Comparison of ENCODE assay signal across 21 mouse cellular contexts in genomic region chr6:89265296-89265695, GRCm38 (mm10).
DNase-seq lines count a peak whose midpoint lies in the region; ATAC-seq and TF ChIP-seq lines count a peak whose summit lies in the region.
"Had no signal": no experiment of that assay in that cellular context is flagged by ENCODE, and none has a peak within 500 bp of the region (broad histone marks: within the 10 kb centered on the region; RNA-seq: fewer than 3 reads in every experiment).

No protein-coding gene starts in this region.

- peak; percentile 43 for ATAC-seq in activated CD4-positive, CD25-positive, alpha-beta regulatory T cell, adult 4 months
- ATAC-seq in megakaryocyte, adult 5-6 weeks (ENCODE audit: poor library complexity, severe bottlenecking): peak; percentile 43; the same call in 1 of the 2 replicates
- ATAC-seq: forebrain, embryonic 13.5 days; forebrain, postnatal 0 days; hindbrain, postnatal 0 days had no signal

- peak; percentile 16 for DNase-seq in thymus, postnatal 0 days (ENCODE audit: low spot score)
- DNase-seq in thymus, postnatal 10 days (ENCODE audit: low spot score in 2 of 2): no peak
- no peak for DNase-seq in layer of hippocampus, postnatal 25 days (ENCODE audit: extremely low spot score in 1 of 2, low spot score in 1 of 2)
- DNase-seq in cerebellum, adult 2 months: no peak
- DNase-seq in adrenal gland, adult 8-10 months: no peak
- DNase-seq: adrenal gland, postnatal 10 days; cerebellum, adult 11 months; cerebellum, adult 9-10 months; cerebellum, postnatal 25 days; forebrain, postnatal 0 days; gastrocnemius, postnatal 25 days; heart, adult 11 months; heart, postnatal 10 days; heart, postnatal 4 days had no signal

- WGBS in cerebellum, adult 2 months: 92% methylated on average over 3 of the region's 3 CpGs

- no peak overlapping the region for H3K27ac ChIP-seq in cerebellum, adult 2 months (ENCODE audit: insufficient read depth, low read length)
- H3K27ac ChIP-seq: embryonic facial prominence, embryonic 10.5 days; forebrain, embryonic 13.5 days; heart, embryonic 10.5 days; hindbrain, embryonic 13.5 days; hindbrain, postnatal 0 days had no signal

- H3K4me3 ChIP-seq in cerebellum, adult 2 months (replicated peaks; ENCODE audit: insufficient read depth, low read depth, low read length): no peak overlapping the region
- H3K4me3 ChIP-seq: embryonic facial prominence, embryonic 10.5 days; forebrain, embryonic 13.5 days; heart, embryonic 10.5 days; hindbrain, embryonic 13.5 days had no signal

- H3K4me1 ChIP-seq in cerebellum, adult 2 months (ENCODE audit: control insufficient read depth, insufficient read depth, low read length): no peaks in the 10 kb centered on the region; the same call in 1 of the 2 replicates
- H3K4me1 ChIP-seq: forebrain, embryonic 13.5 days; heart, embryonic 10.5 days; hindbrain, embryonic 13.5 days had no signal

- no peaks in the 10 kb centered on the region for H3K27me3 ChIP-seq in cerebellum, adult 2 months (ENCODE audit: control insufficient read depth, insufficient read depth, low read length)
- H3K27me3 ChIP-seq: forebrain, embryonic 13.5 days; hindbrain, embryonic 13.5 days had no signal

- no peak for TF ChIP-seq CTCF in cerebellum, adult 2 months (IDR thresholded peaks at IDR 0.05; ENCODE audit: borderline replicate concordance, insufficient read depth, low read depth, low read length)

- no peak for TF ChIP-seq POLR2A in cerebellum, adult 2 months (IDR thresholded peaks at IDR 0.05; ENCODE audit: borderline replicate concordance, insufficient read depth, low read length)
